Mouse (Mus musculus) embryo, embryonic 11.5 days (tissue): ENCODE measurements around the gene Izumo4.

Experiments used
- DNase-seq: peaks from one replicate; pipeline ENCODE4 v3.0.0-alpha.2; 2012; ENCODE audit warnings: low read depth, low spot score

Izumo4 gene

GRCm38 (mm10) chr10:80669737-80670485, 32.1 kb upstream of the Izumo4 start:
- DNase-seq, result no peak

GRCm38 (mm10) chr10:80670531-80670930, 31.5 kb upstream of the Izumo4 start:
- no peak for DNase-seq

- no peak for DNase-seq
Measured at GRCm38 (mm10) chr10:80671251-80671650, 30.7 kb upstream of the Izumo4 start.

- DNase-seq, result no peak
Measured at GRCm38 (mm10) chr10:80671936-80672690, 29.9 kb upstream of the Izumo4 start.

- no peak for DNase-seq
Measured at GRCm38 (mm10) chr10:80673690-80674089, 28.3 kb upstream of the Izumo4 start.

- DNase-seq, result no peak
Measured at GRCm38 (mm10) chr10:80674161-80674711, 27.7 kb upstream of the Izumo4 start.

- DNase-seq, result no peak
Measured at GRCm38 (mm10) chr10:80674851-80675404, 27.1 kb upstream of the Izumo4 start.

- DNase-seq, result no peak
Measured at GRCm38 (mm10) chr10:80675405-80676197, 26.4 kb upstream of the Izumo4 start.

- DNase-seq, result peak; percentile 100
Measured at GRCm38 (mm10) chr10:80676198-80676928, 25.6 kb upstream of the Izumo4 start.

GRCm38 (mm10) chr10:80677128-80677875, 24.7 kb upstream of the Izumo4 start:
- no peak for DNase-seq

- DNase-seq, result no peak
Measured at GRCm38 (mm10) chr10:80677942-80678436, 24.0 kb upstream of the Izumo4 start, which contains the start of gene Mknk2. Gene Mknk2 (minus strand): TSS chr10:80678112.

GRCm38 (mm10) chr10:80678601-80679377, 23.2 kb upstream of the Izumo4 start:
- no peak for DNase-seq

GRCm38 (mm10) chr10:80679556-80680259, 22.3 kb upstream of the Izumo4 start:
- DNase-seq, result no peak

GRCm38 (mm10) chr10:80680260-80680696, 21.7 kb upstream of the Izumo4 start:
- DNase-seq, result no peak

GRCm38 (mm10) chr10:80682003-80682402, 20.0 kb upstream of the Izumo4 start:
- DNase-seq, result no peak

- no peak for DNase-seq
Measured at GRCm38 (mm10) chr10:80683647-80684046, 18.3 kb upstream of the Izumo4 start.

- DNase-seq, result no peak
Measured at GRCm38 (mm10) chr10:80684214-80684613, 17.8 kb upstream of the Izumo4 start.

- DNase-seq, result no peak
Measured at GRCm38 (mm10) chr10:80684984-80685383, 17.0 kb upstream of the Izumo4 start.
